Mouse (Mus musculus): ENCODE measurements around the gene Ints2.
"Not testable (repeated sequence)": the region's sequence is repeated elsewhere in the genome, so short reads cannot be mapped to it uniquely, and the experiment has no call there.

Ints2 gene

DNA sequence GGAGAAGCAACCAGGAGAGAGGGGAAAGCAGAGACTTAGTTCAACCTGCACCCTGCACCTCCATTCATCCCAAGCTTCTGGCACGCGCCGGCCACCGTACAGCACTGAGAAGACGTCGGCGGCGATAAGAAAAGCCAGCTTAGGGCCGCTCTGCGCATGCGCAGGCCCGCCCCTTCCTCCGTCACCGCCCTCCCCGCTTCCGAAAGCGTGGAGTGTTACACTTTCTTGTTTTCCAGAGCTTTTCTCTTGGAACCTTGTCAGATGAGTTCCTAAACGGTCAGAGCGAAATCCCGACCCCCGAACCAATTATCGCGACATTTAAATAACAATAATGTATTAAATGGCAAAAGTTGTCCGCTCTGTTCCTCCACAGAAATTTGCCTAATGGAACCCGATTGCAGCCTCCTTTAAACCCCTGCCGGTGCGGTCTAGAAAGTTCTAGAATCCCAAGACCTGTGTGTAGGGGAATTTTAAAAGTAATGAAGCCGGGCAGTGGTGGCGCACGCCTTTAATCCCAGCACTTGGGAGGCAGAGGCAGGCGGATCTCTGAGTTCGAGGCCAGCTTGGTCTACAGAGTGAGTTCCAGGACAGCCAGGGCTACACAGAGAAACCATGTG is at the start of gene Ints2:
Ints2 (minus strand) TSS at position 116 of the 617 bp plus-strand sequence.
- peak; percentile 89 for DNase-seq (ENCODE audit: low spot score)

DNA sequence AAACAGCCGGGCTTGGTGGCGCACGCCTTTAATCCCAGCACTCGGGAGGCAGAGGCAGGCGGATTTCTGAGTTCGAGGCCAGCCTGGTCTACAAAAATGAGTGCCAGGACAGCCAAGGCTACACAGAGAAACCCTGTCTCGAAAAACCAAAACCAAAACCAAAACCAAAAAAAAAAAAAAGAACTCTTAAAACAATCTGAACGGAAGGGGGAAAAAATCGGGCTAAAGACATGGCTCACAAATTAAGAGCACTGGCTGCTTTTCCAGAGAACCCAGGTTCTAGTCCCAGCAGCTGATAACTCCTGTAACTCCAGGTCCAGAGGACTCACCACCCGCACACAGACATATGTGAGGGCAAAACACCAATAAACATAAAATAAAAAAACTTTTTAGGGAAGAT is 34.8 kb upstream of the Ints2 start:
- not testable (repeated sequence) for DNase-seq (ENCODE audit: low spot score)

DNA sequence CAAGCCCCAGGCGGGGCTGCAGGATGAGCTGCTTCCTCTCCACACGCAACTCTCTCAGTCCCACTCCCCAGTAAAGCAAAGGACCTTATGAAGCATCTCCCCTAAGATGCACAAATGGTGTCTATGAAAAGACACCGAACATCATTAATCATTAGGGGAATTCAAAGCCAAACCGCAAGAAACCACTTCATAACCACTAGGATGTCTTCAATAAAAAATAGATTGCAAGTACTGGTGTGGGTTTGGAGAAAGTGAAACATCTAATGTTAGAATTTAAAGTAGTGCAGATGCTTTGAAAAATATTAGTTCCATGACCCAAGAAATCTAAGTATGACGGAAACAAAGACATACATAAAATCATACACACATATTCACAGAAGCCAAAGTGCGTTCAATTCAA is 34.3 kb upstream of the Ints2 start:
- no peak for DNase-seq (ENCODE audit: low spot score)

DNA sequence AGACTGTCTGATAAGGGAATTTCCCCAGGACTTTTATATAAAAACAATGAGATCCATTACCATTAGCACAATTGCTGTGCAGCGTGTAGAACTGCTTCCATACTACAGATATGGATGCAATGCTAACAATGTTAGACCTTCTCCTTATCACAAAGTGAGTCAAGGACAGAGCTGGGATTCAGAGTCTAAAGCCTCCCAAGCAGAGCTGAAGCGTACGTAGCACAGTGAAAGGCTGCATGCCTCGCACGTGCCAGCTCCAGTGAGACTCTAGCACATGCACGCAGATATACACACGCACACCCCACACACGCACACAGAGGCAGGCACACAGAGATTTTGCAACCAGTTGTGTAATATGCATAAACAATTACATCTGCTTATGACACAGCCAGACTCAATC is 28.4 kb upstream of the Ints2 start:
- no peak for DNase-seq (ENCODE audit: low spot score)

DNA sequence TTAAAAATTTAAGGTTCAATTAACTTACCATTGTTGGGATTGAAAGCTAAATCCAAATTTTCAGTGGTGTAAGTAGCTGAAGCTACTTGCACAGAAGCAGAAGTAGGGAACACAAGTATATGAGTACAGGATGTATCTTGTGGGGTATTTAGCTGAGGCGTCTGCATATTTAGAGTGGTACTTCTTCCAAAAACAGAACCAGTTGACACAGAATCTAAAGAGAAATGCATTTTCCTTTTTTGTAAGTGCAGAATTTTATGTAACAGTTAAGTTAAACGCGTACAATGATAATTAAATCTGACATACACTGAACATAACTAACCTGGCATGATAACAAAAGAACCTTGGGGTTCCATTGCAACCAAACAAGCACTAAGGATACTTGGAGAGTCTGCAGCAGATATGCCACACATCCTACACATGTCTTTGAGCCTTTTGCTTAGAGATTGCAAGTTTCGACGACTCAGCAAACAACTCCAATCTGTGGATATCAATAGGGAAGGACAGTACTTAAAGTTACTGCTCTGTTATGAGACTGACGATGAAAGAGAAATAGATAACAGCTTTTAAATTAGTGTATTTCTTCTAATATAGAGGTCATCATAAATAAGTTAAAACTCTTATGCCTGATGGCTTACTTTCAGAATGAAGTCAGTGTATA is 21.2 kb upstream of the Ints2 start:
- no peak for DNase-seq (ENCODE audit: low spot score)

DNA sequence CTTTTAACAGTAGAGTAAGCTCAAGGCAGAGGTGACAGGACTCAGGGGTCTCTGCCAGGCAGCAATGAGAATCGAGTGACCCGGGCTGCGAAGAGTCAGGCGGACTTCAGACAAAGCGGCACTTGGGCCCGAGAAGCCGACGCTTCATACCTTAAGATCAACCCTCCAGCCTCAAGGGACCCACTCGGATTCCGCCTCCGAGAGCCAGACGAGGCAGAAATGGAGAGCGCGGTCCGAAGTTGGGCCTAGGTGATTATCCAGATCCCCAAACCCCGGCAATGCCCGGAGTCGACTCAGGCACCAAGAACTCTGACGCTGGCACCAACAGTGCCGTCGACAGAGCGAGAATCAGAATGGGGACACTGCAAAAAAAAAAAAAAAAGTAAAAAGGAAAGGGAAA is 321 bp downstream of the Ints2 start:
- no peak for DNase-seq (ENCODE audit: low spot score)

DNA sequence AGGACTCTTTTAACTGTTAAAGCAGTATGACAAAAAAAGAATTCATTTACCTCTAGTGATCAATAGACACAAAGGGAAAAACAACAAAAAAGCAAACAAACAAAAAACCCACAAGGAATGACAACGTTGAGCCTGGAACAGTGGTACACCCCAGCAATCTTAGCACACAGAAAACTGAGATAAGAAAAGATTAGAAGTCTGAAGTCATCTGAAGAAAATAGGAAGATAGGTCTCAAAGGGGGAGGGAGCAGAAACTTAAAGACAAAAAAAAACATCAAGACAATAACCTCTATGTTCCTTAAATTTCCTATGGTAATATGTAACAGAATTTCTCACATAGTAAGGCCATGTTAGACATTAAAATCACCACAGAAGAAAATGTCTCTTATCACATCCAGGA is 4.0 kb downstream of the Ints2 start:
- DNase-seq (ENCODE audit: low spot score): no peak

DNA sequence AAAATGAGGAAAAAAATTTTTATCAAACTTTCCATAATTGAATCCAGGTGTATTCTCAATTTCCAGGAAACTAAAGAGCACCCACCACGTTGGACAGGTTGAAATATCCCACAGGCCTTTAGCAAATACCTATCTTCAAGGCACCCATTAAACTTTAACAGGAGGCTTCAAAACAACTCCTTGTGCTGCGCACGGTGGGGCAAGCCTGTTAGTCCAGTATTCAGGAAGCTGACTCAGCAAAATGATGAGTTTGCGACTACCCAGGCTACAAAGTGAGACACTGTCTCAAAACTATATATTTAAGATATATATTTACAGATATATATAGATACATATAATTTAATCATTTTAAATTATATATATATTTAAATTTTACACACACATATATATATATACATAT is 24.9 kb downstream of the Ints2 start:
- peak; percentile 36 for DNase-seq (ENCODE audit: low spot score)

DNA sequence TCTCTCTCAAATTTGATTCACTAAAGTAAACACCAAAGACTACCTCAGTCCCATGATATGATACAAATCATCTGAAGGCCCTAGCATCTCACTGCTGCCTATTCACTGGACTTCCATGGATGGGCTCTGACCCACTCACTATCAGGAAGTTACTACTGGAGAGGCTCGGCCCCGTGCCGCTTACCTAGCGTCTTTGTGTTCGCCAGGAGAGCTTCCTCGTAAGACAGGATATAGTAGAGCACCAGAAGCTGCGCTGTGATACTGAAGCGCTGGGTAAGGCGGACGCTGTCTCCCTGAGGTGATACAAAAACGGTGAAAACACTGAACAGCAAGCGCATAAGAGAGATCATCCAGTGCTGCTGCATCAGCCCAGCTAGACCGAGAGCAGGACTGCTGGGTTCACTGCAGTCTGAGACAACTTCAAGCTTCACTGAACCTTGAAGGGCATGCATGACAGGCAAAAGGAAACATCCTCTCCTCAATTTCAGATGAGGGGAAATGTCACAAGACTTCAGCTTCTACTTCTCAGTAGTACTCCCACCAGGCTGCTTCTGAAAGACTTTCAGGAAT is 25.5 kb downstream of the Ints2 start:
- no peak for DNase-seq (ENCODE audit: low spot score)

DNA sequence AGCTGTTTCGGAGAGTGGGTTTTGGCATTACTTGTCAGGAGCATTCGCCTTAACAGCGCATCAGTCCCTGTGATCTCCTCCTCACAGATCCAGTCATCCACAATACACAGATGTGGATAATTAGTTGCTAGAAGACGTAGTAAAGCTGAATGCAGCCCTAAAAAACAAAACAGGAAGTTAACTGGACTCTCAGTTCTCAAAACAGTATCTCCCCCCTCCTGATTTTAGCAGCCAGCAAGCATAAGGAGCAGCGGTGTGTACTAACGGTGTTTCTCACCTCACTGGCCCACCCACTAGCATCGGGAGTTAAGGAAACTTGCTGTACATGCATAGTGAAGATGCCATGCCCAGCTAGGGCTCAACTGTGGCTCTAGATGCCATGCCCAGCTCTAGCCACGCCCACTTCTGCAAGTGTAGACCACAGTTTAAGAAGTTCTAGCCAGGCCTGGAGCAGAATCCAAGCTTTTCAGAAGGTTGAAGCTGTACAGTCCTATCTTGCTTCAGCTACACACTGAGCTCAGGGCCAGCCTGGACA is 30.7 kb downstream of the Ints2 start:
- no peak for DNase-seq (ENCODE audit: low spot score)

DNA sequence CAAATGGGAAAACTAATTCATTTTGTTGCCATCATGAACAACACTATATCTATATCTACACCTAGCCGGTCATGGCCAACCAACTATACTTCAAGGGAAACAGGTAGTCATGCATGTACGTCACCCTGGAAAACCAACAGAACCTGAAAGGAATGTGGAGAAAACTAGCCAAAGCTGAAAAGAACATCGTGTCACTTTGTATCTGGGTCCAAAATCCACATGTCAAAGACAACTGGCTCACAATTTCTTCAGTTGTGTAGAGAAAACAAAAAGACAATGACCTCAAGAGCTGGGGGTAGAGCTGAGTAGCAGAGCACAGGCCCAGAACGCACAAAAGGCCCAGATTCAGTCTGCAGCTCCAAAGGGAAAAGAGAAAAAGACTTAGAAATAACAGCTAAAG is 31.6 kb downstream of the Ints2 start:
- no peak for DNase-seq (ENCODE audit: low spot score)

DNA sequence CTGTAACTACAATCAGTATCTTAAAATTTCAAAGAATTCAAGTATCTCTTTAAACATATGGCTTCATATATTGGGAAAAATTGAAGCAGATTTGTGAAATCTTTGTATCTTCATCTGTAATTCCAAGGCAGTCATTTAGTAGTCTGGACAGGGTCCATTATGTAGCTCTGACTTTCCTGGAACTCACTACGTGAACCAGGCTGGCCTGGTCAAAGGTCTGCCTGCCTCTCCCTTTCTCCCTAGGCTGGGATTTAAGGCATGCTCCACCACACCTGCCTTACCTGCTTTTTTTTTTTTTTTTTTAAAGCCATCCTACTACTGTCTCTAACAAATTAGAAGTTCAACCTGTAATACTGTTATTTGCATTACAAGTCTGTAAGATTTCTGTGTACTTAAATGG is 45.6 kb downstream of the Ints2 start:
- DNase-seq (ENCODE audit: low spot score): peak; percentile 60

DNA sequence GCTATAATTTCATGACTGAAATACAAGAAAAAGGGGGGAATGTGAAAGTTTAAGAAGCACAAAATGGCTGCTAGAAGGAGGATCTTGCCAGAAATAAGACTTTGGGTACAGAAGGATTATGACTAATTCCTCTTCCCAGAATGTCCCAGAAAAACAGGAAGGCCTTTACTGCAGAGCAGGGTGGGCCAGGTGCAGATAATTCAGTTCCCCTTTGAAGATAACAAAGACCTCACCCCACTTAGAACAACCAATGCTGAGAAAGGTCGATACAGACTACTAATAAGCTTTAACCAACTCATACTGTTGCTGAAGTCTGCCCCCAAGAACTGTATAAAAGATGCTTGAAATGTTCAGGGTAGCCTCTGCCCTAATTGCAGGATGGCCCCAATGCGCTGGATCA is 48.3 kb downstream of the Ints2 start:
- no peak for DNase-seq (ENCODE audit: low spot score)

DNA sequence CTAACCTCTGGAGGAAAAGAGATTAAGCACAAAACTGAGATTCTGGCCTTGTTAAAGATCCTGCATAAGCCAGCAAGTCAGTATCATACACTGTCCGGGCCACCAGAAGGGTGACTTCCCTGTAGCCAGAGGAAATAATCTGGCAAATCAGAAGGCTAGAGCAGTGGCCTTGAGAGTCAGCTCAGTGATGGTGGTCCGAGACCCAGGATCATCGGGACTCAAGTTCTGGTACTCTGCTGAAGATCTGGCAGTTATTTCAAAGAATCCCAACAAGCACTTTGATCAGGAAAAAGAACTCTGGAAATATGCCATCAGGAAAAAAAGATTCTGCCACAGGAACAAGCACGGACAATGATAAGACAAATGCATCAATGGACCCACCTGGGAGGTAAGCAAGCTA is 51.5 kb downstream of the Ints2 start:
- DNase-seq (ENCODE audit: low spot score): no peak

DNA sequence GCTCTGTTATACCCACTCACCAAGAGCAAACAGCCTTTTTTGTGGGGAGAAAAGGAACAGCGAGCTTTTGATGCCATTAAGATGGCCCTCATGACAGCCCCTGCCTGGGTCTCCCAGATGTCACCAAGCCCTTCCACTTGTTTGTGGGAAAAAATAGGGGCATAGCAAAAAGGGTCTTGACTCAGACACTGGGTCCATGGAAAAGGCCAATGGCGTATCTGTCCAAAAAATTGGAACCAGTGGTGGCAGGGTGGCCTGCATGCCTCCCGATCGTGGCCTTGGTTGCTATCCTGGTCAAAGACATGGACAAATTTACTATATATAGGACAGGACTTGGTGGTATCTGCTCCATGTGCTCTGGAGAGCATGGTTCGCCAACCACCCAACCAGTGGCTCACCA is 52.3 kb downstream of the Ints2 start:
- DNase-seq (ENCODE audit: low spot score): no peak

DNA sequence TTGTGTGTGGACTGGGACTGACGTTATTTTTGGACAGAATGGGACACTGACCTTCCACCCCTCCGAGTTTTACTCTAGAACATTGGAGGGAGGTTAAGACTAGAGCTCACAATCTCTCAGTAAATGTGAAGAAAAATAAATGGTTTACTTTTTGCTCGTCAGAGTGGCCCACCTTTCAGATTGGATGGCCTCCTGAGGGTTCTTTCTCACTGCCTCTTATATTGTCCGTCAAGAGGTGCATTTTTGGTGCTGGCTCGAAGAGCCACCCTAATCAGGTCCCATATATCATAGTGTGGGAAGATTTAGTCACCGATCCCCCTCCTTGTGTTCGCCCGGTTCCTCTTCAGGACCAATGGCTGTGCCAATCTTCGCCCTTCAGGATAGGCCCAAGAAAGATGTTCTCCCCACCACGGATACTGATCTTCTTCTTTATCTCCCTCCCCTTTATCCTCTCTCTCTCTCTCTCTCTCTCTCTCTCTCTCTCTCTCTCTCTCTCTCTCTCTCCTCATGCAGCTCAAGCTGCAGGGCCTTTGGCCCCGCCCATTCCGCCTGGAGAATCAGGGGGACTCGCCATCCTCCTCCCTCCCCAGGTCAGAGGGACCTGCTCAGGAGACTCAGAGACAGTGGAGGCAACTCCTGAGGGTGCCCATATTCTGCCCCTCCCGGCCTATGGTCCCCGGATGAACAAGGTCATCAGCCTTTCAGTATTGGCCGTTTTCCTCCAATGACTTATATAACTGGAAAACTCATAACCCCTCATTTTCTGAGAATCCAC is 55.3 kb downstream of the Ints2 start:
- peak; percentile 10 for DNase-seq (ENCODE audit: low spot score)

DNA sequence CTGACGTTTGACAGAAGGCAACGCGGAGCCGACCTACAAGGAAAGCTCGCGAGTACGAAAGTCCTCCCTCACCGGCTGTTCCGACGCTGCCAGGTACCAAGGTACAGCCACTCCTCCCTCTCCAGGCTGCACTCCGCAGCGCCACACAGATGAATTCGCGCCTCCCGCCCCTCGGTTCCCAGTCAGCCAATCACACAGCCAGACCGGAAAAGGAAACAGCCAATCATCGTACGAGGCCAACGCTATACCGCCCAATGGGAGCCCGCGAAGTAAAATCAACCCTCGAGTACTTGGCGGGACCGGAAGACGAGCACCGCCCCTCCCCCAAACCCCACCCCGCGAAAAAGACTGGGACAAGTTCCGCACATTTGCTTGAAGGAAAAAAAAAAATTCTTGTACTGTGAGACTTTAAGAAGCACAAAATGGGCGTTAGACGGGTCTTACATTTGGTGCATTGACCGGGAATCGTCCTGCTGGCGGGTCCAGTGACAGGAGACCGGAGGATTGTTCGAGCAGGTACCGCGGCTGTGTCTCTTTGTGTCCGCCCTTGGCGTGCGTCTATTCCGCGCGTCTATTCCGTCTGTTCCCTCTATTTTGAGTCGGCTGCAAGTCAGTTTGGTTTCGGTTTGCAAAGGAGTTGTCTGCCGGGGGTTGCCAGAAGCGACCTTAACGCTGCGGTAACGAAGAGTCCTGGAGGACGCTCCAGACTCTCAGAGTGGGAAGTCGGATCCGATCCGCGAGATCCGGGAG is 56.2 kb downstream of the Ints2 start, which contains the start of gene Brip1:
Brip1 (minus strand) TSS at position 157 of the 750 bp plus-strand sequence.
- DNase-seq (ENCODE audit: low spot score): peak; percentile 99

DNA sequence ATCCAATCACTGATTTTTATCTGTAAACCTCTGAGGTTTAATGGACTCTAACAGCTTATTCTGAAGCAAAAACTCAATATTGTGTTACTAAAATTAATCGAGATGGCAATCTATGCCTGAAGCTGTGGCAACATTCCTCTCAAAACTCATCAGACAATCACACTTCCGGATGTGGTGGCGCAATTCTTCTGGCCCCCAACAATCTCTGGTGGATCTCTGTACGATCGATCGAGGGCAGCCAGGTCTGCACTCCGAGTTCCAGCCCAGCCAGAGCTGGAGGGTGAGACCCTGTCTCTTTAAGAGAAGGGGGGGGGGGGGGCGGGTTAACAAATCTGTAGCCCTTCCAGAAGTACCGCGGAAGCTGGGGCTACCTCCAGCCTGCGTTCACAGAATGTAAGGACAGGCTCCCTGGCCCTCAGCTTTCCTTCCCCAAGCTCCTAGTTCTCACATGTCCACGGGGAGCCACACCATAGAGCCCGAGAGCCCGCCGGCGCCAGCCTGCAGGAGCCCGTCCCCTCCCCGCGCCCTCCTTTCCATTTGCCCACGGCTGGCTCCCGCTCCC is 56.8 kb downstream of the Ints2 start:
- no peak for DNase-seq (ENCODE audit: low spot score)

DNA sequence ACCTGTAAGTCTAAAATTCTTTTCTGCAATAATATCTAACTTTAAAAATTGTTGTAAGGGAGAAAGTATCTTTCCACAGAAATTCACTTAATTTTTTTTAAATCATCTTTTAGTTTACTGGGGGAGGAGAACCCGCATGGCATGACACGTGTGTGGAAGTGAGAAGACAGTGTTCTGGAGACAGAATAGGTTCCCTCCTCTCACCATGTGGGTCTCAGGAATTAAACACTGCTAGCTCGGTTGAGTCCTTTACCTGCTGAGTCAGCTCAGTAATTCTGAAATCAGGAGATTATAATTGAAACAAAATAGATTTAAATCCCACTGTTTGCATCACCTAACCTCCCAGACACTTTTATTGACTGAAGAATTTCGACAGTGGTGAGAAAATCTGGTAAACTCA is 57.6 kb downstream of the Ints2 start:
- DNase-seq (ENCODE audit: low spot score): no peak

DNA sequence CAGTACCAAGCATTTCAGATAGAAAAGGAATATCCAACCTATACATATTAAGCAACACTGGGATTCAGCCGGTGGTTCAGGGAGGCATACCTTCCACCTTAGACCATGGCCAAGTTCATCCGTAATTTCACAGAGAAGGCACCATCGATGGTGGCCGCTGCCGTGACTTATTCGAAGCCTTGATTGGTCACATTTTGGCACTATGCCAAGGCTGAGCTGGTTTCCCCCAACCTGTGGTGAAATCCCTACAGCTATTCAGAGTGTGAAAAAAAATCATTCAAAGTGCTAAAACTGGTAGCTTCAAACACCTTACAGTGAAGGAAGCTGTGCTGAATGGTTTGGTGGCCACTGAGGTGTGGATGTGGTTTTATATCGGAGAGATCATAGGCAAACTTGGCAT is 72.2 kb downstream of the Ints2 start:
- not testable (repeated sequence) for DNase-seq (ENCODE audit: low spot score)

DNA sequence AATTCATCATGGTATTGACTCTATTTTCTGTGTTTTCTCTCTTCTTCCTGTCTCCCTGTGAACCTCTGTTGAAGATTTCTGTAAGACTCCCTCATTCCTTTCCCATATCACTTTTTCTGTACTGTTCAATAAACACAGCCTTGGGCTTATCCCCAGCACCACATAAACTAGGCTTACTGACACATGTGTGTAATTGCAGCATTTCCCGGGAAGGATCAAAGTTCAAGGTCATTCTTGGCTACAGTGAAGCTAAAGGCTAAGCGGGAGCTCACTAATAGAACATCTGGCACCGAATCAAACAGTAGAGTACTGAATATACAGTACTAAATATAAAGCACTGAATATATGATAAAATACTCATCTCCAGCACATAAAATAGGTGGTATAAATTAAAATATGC is 81.5 kb downstream of the Ints2 start:
- DNase-seq (ENCODE audit: low spot score): no peak

DNA sequence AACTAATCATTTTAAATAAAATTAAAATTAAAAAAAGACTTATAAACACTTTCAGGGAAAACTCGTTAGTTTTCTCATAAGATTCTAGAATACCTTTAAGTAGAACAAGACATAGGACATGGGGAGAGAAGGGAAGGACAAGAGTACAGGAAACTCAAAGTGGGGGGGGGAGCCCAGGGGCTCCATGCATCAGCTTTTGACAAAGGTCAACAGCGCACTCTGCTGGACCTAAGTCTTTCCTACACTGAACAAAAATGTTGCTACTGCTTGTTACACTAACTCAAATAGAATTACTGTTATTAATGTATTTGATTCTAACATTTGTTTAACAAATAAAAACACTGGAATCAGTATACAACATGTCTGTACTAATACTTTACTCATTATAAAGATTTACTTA is 83.2 kb downstream of the Ints2 start:
- no peak for DNase-seq (ENCODE audit: low spot score)

All from yolk sac, embryonic 10.5 days (tissue).